Mouse (Mus musculus) gonadal fat pad, adult 2 months (tissue): Measurements from ENCODE around the gene Il22ra1. TPM values are rescaled to one million over a fixed set of nuclear protein-coding genes. Genes with fewer than 3 reads are reported as not detected.

ENCODE experiments used
- DNase-seq: peaks from one replicate; pipeline ENCODE4 v3.0.0-alpha.2; 2012; ENCODE audit warnings: low read depth
- polyA plus RNA-seq: library from polyadenylated mRNA; depleted of rRNA; stranded (reverse); fragments of >200 nt; gene quantifications from 2 replicates; pipeline ENCODE4 v1.2.3, GENCODE M21; 2012

The Il22ra1 gene
- polyA plus RNA-seq, 1 experiment: 0.57 TPM

DNA sequence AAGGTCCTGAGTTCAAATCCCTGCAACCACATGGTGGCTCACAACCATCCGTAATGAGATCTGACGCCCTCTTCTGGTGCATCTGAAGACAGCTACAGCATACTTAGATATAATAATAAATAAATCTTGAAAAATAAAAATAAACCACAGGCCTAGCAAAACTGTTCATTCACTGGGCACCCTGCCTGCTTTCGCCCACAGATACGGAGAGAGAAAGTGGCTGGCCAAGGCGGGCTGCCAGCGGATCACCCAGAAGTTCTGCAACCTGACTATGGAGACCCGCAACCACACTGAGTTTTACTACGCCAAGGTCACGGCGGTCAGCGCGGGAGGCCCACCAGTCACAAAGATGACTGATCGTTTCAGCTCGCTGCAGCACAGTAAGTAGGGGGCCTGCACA is 5.9 kb downstream of the Il22ra1 start:
- no peak for DNase-seq

DNA sequence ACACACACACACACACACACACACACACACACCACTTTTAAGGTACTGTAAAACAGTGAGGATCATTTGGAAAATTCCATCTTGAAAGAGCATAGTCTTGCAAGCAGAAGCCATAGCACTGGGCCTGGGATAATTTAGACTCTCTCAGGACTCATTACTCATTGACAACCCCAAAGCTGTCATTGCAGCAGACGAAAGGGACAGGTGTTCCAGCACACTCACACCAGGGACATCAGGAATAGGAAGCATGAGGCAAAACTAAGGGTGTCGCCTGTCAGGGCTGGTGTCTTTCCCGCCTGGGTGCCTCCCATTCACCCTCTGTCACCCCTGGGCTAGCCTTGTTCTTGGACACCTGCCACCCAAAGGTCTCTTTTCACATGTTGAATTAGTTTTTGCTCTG is 8.9 kb downstream of the Il22ra1 start:
- no peak for DNase-seq

DNA sequence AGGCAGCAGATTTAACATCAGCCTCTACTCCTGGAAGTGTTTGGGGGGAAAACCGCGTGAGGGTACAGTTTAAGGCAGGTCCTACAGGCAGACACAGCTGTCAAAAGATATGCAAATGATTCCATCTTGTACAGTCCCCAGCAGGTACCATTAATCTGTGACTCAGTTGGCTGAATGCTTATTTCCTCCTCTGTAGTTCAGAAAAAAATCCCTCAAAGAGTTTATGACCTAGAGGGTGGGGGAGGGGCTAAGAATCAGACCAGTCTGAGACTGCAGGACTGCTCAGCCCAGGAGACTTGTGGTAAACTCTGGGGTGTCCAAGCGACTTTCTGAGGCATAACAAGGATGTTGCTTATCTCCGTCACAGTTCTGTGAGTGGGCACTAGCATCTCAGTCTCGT is 10.3 kb downstream of the Il22ra1 start:
- DNase-seq: no peak

DNA sequence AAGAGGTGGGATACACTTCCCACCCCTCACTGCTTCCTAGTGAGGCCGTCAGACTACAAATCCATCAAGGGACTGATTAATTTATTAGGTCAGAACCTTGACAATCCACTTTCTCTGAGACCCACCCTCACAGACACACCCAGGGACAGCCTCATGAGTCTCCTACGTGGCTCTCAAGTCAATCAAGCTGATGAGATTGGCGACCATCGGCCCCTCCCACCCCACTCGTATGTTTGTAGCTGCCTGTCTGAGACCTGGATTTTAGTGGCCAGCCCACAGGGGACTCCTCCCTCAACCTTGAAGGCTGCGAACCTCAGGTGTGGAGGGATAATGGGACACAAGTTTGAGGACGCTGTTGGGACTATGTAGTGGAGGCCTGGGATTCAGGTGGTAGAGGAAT is 11.2 kb downstream of the Il22ra1 start:
- no peak for DNase-seq

DNA sequence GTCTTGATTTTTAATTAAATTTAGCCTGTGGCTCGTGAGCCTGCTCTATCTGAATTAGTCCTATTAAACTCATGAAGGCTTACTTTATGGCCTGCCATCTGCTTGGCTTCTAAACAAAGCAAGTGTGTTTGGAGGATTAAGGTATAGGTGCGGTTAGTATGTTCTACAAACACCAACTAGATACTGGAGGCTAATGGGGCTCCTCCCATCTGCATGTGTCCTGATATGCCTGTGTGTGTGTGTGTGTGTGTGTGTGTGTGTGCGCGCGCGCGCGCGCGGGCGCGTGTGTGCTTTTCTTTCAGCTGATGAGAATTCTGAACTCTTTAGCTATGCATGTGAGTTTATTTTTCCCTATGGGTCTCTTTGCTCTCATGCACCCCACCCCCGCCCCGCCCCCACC is 11.7 kb downstream of the Il22ra1 start:
- no peak for DNase-seq

DNA sequence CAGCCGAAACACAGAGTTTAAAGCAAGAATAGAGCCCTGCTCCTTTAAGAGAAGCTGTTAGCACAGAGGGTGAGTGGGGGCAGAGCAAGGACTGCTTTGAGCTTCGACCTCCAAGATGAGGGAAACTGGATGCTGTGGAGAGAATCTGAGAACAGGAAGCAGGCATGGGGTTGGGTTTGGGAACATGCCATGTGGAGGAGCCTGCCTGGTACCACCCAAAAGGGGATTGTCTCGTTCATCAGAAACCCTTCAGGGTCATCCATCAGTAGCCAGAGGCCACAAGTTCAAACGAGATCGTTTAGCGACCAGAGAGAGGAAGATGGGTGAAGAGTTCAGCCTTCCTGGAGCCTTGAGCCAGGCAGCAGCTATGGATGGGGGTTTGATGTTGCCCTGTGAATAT is 15.5 kb downstream of the Il22ra1 start:
- DNase-seq: no peak

DNA sequence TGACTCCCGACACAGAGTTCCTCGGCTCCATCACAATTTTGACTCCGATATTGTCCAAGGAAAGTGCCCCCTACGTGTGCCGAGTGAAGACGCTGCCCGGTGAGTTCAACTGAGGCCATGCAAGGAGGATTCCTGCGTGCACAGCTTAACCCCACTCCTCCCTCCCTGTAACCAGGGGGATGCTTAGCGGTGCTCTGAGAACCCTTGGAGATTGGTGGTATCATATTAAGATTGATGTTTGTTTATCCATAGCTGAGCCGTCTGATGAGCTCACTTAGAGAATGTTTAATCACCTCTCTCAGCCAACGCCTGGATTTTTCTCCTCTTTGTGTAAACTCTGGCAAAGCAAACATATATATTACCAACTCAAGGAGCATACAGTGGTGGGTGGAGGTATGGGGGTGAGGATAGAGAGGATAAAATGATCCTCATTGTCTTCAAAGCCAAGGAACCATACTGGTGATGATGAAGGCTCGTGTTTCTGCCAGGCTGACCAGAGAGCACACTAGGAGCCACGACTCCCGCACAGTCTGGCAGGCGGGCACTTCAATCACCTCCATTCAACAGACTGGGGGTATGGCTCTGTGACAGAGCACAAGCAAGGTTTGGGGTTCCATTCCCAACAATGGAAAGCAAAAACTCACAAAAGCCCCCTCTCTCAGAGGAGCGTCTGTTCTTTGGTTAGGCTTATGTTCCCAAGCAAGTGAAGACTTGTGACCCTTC is 16.9 kb downstream of the Il22ra1 start:
- no peak for DNase-seq

DNA sequence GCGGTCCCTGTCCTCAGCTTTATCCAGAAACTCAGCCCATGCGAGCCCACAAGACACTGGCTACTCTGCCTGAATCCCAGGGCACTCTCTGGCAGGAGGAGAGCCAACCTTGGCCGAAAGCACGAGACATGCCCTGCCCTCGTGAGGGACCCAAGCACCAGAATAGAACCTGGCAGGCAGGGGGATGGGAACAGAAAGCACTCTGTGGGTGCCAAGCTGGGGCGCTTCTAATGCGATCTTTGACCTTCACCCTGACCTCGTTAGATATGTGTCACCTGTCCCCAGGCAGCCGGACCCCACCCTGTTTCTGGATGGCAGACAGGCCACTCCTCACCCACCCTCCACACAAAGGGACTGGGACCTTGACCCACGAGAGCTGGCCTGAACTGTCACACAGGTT is 17.6 kb downstream of the Il22ra1 start:
- no peak for DNase-seq

DNA sequence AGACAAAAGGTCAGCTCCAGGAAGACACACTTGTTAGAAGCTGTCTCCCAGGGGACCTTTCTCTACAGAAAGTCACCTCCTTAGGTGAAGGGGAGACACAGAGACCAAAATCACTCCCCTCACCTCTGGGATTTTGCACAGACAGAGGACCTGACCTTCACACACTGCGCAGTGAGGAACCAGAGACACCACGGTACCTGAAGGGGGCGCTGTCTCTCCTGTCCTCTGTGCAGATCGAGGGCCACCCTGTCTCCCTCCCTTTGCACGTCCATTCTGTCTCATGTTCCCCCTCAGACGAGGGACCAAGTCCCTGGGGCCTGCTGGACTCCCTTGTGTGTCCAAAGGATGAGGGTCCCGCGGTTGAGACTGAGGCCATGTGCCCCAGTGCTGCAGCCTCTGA is 22.9 kb downstream of the Il22ra1 start:
- DNase-seq: no peak

DNA sequence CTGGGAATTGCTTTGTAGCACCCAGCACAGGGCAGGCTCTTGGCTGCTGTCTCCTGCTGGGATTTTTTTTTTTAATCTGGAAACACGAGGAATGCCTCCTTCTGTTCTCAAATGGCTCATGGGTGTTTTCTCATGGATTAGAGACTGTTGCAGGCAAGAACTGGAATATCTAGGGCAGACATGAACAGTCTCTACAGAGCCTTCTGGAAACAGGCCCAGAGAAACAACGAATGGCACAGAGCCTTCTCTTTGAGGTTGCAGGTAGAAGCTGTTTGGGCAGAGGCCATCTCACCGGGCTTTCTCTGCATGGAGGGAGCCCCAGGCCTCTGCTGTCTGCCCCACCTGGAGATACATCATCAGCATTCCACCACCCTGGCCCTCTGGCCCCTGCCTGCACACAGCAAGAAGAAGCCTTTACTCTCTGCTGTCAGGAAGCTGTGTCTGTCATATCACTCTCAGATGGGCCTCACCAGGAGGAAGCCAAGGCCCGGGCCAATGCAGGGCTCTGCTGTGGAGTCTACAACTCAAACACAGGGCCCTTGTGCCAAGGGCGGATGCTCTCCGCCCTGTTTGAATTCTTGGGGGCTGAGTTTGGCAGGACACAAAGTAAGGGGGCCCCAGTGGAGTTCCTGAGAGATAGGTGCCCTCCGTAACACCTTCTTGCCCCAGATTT is 24.3 kb downstream of the Il22ra1 start:
- peak; percentile 88 for DNase-seq

DNA sequence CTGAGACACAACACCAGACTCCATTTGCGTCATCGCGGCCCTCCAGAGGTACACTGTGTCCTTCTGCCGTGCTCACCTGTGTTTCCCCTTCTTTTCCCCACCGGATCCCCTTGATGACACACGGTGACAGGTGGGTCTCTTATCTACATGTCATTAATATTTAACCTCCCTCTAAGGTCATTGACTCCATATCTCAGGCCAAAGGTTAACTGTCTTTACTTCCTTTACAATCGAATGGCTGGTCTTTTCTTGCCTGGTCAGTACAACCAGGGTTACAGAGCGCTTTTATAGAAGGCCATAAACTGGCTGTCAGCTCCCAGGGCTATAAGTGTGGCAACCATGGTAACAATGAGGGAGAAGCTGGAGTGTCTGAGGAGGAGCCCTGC is 24.8 kb downstream of the Il22ra1 start:
- no peak for DNase-seq

DNA sequence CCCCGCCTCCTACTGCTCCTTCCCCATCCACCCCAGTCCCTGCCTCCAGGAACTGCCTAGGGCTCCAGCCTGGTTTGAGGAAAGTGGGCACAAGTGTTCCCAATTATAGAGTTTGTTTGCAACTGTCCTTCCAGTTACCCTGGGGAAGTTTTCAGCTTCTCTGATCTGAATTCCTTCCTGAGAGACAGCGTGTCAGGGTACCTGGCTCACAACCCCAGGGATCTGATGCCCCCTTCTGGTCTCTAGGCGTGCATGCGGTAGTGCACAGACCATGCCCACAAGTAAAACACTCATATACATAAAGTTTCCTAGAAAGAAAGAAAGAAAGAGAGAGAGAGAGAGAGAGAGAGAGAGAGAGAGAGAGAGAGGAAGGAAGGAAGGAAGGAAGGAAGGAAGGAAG is 30.4 kb downstream of the Il22ra1 start:
- DNase-seq: no peak

DNA sequence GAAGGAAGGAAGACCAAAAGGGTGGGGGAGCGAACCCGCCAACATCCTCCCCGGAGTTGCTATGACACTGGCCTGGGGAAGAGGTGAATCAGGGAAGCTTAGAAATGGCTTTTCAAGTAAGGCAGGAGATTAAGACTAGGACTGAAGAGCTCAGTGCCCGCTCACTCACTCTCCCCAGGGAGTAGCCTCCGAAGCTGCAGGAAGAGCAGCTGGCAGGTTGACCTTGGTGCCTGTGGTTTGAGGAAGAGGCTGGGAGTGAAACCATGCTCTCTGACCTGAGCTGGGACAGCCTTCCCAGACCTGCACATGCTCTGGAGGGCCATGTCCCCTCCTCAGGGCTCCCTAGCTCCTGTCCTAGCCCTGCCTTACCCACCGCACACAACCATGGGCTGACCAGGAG is 30.9 kb downstream of the Il22ra1 start:
- no peak for DNase-seq

DNA sequence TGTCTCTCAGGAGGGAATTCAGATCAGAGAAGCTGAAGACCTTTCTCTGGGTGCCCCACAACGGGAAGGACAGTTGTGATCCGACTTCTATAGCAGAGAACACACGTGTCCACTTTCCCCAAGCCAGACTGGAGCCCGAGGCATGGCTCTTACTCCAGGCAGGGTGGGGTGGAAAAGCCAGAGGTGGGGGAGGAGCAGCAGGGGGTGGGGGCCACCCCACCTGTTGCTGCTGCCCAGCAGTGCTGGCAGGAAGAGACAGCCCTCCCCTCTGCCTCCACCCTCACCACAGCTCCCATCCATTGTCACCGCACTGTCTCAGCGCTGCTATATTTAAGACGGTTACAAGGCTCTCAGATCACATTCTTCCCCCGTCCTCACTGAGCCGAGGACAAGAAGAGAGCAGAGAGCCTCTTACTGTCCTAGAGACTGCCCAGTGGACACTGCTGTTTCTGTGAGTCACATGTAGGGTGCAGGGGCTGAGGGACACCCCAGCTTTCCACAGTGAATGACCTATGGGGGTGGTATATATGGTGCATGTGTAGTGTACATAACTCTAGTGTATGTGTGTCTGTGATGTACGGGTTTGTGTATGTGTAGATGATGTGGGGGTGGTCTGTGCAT is 31.5 kb downstream of the Il22ra1 start, which contains the start of gene Myom3:
Myom3 (plus strand) TSS at position 360 of the 621 bp plus-strand sequence.
- no peak for DNase-seq

DNA sequence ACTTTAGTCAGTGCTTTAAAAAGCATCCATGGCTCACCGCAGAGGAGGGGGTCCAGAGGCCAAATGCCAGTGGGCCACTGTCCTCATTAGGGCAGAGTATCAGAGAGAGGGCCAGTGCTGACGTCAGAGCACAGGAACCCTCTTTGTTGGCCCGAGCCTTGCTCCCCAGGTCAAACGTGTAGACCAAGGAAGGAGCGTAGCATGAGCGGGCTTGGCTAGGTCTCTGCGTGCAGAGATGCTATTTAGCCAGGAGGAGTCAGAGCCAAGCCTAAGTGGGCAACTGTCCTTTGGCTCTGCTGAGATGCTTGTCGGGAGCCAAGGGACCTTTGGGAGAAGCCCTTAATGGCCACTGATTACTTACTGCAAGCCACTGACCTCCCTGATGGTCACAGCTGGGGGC is 33.1 kb downstream of the Il22ra1 start:
- DNase-seq: no peak

DNA sequence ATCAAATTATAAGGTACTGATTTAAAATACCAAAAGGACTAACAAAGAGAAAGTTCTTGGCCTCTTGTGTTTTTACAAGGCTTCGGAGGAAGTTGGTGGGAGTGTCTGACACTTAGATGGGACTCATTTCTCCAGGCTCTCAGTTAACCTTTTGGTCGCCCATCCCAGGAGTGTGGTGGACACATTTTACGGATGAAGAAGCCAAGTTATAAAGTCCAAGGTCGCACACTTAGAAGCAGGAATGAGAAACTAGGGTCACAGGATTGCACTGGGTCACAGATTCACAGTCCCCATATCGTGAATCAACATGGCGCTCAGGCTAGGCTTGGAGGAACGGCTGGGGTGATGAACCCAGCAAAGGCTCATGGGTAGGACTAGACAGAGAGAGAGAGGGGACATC is 33.6 kb downstream of the Il22ra1 start:
- DNase-seq: no peak

DNA sequence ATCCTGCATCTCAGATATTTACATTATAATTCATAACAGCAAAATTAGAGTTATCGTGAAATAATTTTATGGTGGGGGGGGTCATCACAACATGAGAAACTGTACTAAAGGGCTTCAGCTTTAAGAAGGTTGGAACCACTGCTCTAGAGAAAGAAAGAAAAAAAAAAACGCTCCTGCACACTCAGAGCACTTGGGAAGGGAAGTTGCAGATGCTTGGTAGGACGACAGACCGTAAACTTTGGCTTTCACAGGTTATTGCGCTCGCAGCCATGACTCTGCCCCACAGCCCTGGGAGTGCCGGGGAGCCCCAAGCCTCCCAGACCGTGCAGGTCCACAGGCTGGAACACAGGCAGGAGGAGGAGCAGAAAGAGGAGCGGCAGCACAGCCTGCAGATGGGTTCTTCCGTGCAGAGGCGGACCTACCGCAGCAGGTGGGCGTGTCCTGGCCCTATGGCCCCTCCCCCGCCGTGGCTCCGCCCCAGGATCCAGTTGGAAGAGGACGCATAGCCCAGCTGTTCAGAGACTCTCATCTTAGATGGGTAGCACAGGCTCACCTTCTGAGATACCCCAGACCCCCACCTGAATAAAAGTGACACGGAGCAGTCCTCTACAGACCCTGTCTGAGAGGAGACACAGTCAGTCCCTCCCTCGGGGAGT is 34.4 kb downstream of the Il22ra1 start:
- no peak for DNase-seq

DNA sequence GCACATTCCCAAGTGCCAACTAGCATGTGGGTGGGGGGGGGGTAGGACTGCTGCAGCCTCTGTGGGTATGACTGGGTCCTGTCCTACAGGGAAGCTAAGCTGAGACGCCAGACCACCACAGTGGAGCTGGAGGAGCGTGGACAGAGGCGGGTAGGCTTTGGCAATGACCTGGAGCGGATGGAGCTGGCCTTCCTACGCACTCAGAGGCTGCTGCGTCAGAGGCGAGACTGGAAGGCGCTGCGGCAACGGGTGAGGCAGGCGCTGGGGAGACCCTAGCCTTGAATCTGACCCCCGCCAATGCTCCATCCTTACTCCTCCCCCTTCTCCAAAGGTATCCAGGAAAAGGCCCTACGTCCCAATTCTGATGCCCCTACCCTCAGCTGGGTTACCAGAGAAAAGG is 36.7 kb downstream of the Il22ra1 start:
- DNase-seq: no peak

DNA sequence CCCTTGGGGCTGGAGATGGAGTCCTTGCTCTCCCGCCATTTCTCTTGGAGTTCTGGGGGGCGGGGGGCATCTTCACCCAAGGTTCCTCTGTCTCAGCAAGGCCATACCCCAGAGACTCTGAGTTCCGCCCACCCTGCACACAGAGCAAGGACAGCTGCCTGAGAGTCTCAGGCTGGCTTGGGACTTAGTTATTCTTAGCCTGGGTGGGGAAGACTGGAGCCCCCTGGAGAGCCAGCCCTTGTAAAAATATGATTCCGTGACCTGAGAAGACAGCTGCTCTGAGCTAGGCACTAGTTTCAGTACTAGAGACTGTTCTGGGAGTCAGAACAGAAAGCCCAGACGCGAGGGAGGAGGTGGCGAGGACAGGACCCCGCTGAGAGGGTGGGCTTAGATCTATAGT is 37.7 kb downstream of the Il22ra1 start:
- DNase-seq: no peak

DNA sequence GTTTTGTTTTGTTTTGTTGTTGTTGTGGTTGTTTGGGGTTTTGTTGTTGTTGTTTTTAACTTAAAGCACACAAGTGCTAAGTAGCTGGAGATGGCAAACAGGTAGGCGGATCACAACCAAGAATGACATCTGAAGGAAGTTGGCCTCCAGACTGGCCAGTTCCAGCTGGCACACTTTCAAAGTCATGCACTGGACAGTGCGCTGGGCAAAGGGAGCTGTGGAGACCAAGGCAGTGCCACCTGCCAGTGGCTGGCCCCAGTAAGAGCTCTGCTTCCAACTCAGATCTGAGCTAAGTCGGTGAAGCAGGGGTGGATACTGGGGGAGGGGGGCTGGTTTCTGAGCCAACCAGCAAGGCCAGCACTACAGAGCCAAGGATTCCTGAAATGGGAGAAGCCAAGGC is 39.0 kb downstream of the Il22ra1 start:
- no peak for DNase-seq

DNA sequence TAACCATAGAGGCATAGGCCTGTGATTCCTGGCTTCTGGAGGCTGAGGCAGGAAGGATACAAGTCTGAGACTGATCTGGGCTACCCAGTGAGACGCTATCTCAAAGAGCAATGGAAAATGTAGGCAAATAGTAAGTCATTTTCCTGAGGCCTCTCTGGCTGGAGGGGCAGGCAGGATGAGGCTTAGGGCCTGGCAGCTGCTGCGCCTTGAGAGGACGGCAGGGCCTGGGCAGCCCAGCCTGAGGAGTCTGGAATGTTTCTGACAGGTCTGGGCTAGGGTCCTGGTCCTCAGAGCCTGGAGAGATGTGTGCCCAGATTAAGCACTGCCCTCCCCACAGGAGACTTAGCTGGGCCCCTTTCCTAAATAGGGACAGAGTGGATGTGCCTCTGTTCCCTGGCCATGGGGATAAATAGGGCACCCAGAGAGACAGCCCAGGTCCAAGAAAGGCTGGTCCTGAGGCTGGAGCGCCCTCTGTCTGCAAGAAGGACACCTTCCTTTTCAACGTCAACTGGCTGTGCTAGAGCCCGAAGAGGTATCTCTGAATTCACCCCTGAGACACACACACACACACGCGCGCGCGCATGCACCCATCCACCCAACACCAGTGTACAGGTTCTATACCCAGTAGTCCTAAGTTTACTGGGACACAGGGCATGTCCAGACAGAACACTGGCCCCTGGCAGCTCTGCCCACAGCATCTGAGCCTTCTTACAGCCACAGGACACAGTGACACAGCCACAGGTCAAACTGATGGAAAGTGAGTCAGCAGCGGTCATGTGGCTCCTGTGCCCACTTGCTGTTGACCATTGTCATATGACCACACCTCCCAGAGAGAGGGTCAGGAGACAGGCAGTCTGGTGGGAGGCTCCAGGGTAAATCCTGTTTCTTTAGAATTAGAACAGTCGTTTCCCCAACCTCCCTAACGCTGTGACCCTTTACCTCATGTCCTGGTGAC is 40.9 kb downstream of the Il22ra1 start:
- no peak for DNase-seq
